Mouse (Mus musculus): ENCODE data around the gene Fam198b. TPM values are rescaled to one million over a fixed set of nuclear protein-coding genes. Genes with fewer than 3 reads are reported as not detected.

The Fam198b gene
- total RNA-seq, 1 experiment from 2014 or later = 13.2 TPM

- peak; percentile 37 for DNase-seq
Measured at GRCm38 (mm10) chr3:79885686-79886356, 1.5 kb downstream of the Fam198b start.

- peak; percentile 37 for DNase-seq
Measured at GRCm38 (mm10) chr3:79886357-79887091, 2.2 kb downstream of the Fam198b start.

- DNase-seq = no peak
Measured at GRCm38 (mm10) chr3:79887161-79887855, 3.0 kb downstream of the Fam198b start.

- no peak for DNase-seq
Measured at GRCm38 (mm10) chr3:79887966-79888365, 3.6 kb downstream of the Fam198b start.

- DNase-seq = no peak
Measured at GRCm38 (mm10) chr3:79897534-79898370, 13.4 kb downstream of the Fam198b start.

GRCm38 (mm10) chr3:79898514-79898913 lies 14.2 kb downstream of the Fam198b start:
- DNase-seq = no peak

- DNase-seq = no peak
Measured at GRCm38 (mm10) chr3:79899906-79900305, 15.6 kb downstream of the Fam198b start.

- no peak for DNase-seq
Measured at GRCm38 (mm10) chr3:79900502-79900901, 16.2 kb downstream of the Fam198b start.

GRCm38 (mm10) chr3:79901321-79901720 lies 17.0 kb downstream of the Fam198b start:
- no peak for DNase-seq

GRCm38 (mm10) chr3:79901734-79902133 lies 17.4 kb downstream of the Fam198b start:
- DNase-seq = no peak

- no peak for DNase-seq
Measured at GRCm38 (mm10) chr3:79903803-79904202, 19.5 kb downstream of the Fam198b start.

- DNase-seq = no peak
Measured at GRCm38 (mm10) chr3:79904238-79904757, 20.0 kb downstream of the Fam198b start.

GRCm38 (mm10) chr3:79905397-79905796 lies 21.1 kb downstream of the Fam198b start:
- DNase-seq = no peak

GRCm38 (mm10) chr3:79906250-79907045 lies 22.1 kb downstream of the Fam198b start:
- no peak for DNase-seq

- DNase-seq = no peak
Measured at GRCm38 (mm10) chr3:79907223-79907622, 22.9 kb downstream of the Fam198b start.

- no peak for DNase-seq
Measured at GRCm38 (mm10) chr3:79910375-79911141, 26.2 kb downstream of the Fam198b start.

- no peak for DNase-seq
Measured at GRCm38 (mm10) chr3:79911166-79911565, 26.8 kb downstream of the Fam198b start.

- DNase-seq = no peak
Measured at GRCm38 (mm10) chr3:79914012-79914411, 29.7 kb downstream of the Fam198b start.

GRCm38 (mm10) chr3:79916185-79916584 lies 31.9 kb downstream of the Fam198b start:
- no peak for DNase-seq

- DNase-seq = no peak
Measured at GRCm38 (mm10) chr3:79918761-79919160, 34.4 kb downstream of the Fam198b start.

All from adrenal gland, postnatal 25 days (tissue).